Mouse (Mus musculus) kidney, adult 11 months (tissue): ENCODE measurements at regions not wholly inside any gene's neighbourhood (a gene's known extent, or its start where the extent isn't known, plus 50 kb on each side); places are given as distances from the start of the nearest gene placed in this dataset.

Experiments used
- DNase-seq: peaks from one replicate; pipeline ENCODE4 v3.0.0; 2022

DNA sequence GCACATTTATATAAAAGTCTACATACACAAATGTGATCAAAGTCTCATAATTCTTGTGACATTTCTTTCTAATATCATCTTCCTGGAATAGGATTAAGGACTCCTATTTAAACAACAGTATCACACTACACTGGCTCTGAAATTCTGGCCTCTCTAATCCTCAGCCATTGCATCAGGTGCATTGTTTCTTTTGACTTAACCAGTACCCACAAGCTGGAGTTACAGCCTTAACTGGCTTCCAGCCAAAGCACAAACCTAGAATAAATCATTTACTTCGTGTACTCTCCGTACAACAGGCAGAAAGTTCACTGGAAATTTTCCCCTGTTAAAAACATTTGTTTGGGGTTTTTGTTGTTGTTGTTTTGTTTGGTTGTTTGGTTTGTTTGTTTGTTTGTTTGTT, 773.9 kb upstream of the Pcdh7 start:
- DNase-seq: peak; percentile 22

DNA sequence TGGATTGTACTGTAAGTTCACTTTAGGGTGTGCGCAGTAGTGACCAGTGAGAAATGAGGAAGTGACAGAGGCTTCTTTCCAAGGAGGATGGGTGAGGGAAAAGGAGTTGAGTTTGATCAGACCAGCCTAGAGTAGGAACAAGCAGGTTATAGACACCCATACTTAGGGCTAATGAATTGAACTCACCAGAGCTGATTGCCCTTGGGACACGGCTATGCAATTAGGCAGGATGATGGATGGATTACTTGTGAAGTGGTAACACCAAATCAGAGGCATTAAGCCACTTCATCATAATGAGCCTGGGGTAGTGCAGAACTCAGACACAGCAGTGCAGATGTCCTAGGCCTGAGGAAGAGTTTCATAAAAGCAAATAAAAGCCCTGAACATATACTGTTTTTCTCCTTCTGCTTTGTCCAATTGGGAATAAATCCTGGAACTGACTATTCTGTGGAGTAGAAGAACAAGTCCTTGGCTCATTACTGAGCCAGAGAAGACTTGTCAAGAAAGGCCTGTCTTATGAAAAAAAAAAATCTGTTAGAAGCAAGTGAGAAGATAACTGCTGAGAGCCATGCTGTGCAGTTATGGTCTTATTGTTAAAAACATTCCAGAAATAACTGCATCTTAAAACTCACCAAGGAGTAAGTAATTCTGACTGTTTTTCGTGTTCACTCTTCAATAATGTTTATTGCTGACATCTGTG, 764.8 kb upstream of the Pcdh7 start:
- no peak for DNase-seq
